Mouse (Mus musculus) layer of hippocampus, adult 11-12 months (tissue): ENCODE data around the gene Rchy1.
"Not testable (repeated sequence)": the region's sequence is repeated elsewhere in the genome, so short reads cannot be mapped to it uniquely, and the experiment has no call there.

Source experiments
- DNase-seq: peaks from one replicate; pipeline ENCODE4 v3.0.0; 2022; ENCODE audit warnings: low spot score

Gene Rchy1

DNA sequence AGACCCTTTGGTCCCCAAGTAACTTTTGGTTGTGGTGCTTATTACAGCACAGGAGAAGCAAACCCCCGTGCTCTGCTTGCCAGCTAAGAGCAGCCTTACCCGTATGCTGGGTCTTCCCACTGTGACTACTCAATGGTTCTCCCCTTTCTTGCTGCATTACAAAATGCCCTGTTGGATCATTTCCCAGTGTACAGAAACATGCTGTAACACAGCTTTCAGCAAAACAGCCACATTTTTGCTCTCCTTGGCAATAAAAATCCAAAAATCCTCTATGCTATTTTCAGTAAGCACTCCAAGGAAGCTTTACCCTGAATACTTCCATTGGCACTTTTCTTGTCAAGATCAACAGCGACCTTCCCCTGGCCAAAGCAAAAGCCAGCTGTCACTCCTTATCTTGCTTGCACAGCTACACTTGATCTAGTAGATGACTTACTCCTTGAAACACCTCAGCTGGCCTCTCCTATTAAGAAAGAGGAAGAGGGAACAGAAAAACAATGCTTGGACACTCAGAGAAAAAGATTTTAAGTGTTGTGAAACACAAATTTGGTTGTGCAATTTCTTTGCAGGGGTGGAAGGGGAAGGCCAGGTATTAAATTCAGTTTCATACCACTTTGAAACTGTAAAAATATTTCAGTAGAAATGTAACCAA, 2.1 kb downstream of the Rchy1 start:
- peak; percentile 37 for DNase-seq

DNA sequence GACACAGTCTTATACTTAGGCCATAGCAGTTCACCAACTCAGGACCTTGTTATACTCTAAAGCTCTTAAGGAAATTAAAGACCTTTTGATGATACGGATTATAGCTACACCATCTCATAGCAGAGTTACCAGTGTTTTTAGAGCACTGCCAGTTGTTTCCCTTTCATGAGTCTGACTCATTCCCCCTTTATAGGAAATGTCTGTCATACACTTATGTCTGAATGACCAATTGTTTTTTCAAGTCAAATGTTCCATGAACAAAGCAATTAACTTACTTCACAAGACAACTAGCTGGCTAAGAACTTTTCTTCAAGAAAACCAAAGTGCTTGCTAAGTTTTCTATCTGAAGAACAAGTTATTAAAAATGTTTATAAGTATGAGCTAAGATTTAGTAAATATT, 2.9 kb downstream of the Rchy1 start:
- no peak for DNase-seq

DNA sequence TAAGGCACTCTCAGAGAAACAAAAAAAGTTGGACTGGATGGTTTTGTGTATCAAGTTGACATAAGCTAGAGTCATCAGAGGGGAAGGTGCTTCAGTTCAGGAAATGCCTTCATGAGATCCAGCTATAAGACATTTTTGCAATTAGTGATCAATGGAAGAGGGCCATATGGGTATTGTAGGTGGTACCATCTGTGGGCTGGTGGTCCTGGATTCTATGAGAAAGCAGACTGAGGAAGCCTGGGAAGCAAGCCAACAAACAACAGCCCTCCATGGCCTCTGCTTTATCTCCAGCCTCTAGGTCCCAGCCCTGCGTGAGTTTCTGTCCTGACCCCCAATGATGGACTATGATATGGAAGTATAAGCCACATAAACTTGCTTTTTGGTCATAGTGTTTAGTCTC, 3.8 kb downstream of the Rchy1 start:
- peak; percentile 57 for DNase-seq

DNA sequence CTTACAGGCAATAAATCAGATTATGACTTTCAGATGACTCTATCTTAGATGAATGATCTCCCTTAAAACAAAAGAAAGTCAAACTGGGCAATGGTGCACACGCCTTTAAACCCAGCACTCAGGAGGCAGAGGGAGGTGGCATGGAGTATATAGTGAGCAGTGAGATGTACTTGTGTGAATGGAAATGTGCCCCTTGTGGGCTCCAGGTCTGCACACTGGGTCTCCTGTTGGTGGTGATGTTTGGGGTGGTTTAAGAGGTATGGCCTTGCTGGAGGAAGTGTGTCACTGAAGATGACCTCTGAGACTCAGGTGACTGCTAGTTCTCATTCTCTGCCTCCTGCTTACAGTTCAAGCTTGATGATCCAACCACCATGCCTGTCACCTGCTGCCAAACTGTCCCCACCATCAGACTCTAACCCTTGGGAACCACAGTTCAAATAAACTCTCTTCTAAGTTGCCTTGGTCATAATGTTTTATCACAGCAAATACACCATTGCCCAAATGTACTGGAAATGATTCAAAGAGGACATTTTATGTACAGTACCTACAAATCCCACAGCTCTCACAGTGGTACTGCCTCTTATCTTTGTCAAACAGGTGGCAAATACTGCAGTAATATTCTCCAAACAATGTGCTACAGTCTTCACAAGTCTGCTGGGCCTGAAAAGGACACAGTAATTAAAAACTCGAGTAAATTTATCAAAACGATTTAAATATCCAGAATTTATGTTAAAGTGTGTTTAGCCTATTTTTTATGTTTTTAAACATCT, 5.7 kb downstream of the Rchy1 start:
- DNase-seq = no peak

DNA sequence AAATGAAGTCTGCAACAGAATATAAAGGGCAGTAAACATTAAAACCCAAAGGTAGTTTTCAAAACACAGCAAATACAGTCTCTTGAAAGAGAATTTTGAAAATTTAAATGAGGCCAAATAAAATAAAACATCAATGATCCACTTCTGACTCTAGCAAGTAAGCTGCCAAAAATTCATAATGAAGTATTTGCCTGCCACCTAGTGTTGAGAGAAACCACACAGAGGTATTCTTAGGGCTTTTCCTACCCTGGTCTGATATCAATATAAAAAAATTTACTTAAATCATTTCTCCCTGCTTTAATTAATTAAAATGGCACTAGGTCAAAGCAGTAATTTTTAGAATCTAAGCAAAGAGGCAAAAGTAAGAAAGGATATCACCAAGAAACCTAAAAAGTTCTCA, 11.5 kb downstream of the Rchy1 start:
- no peak for DNase-seq

DNA sequence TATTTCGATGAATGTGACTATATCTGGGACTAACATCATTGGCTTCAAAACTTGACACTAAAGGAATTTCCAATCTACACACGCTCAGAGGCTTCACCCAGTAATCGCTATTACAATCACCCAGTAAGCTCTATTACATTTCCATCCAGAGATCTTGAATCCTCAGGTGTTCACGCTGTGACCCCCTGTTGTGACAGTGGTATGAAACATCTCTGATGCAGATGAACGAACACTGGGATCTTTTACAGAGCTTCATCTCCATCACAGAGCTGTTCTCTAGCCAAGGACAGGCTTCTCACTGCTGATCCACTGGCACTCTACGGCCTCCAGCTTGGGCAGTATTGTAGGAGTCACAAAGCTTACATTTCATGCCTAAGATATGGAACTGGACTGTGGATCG, 13.4 kb downstream of the Rchy1 start:
- no peak for DNase-seq

DNA sequence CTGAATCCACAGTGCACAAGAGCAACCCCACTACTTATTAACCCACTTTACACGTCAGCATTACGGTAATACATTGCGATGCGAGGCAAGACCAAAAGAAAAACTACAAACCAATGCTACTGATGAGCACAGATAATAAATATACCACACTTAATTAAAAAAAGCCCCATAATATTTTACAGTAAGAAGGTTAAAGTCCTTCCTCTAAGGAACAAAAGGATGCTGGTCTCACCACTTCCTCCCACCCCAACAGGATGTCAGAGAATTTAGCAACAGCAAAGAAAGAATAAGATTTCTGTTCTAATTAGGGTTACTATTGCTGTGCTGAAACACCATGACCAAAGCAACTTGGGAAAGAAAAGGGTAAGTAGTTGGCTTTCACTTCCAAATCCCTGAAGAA, 15.9 kb downstream of the Rchy1 start:
- DNase-seq = no peak

DNA sequence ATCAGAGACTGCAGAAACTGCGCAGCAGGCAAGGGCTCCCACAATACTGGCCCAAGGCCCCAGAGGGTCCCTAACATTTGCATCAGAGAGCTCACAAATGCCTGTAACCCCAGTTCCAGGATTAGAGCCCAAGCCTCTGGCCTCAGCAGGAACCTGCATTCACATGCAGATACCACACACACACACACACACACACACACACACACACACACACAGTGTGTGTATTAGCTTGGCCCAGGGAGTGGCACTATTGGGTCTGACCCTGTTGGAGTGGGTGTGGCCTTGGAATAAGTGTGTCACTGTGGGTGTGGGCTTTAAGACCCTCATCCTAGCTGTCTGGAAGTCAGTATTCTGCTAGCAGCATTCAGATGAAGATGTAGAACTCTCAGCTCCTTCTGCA, 17.3 kb downstream of the Rchy1 start:
- DNase-seq = not testable (repeated sequence)

DNA sequence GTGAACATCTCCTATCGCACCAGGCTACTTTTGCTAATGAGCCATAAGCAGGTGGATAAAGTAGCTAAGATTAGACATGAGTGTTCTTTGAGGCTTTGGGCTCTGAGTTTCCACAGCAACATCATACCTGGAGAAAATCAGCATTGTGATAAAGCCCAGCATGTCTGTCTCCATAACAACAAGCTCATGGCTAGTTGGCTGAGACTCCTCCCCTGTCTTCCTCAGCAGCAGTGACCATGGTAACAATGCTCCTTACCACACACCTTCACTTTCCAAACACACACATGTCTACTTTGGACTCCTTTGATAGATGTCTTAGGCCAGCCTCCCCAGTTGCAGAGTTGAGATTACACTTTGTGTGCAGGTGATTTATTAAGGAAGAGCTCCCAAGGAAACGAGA, 49.6 kb downstream of the Rchy1 start:
- DNase-seq = no peak

DNA sequence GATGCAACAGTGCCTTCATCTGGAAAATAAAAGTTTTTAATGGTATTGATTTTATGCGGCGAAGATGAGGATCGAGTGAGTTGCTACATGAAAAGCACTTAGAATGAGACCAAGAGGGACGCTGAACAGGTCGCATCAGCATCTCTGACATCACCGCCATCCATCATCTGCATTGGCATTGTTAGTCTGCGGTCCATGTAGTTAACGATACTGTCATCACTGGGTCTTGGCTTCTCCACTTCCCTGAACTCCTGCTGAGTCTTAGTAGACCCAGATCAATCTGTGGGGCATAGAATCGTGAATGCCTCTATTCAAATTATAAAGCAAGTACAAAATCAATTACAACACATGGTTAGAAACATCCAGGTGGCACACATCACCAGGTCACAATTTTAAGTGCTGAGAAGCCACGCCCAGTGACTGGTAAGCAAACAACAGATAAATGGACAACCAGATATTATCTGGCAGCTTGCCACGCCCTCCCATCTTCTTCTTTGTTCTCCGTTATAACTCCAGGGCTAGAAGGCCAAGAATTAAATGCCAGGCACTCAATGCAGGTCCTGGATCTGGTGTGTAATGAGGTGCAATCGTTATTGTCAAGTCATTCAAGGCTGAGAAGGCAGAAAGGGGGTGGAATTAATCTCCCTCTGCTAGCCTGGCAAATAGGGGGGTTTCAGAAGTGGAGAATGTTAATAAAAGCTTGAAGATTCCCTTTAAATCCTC, 51.3 kb downstream of the Rchy1 start:
- DNase-seq = no peak

DNA sequence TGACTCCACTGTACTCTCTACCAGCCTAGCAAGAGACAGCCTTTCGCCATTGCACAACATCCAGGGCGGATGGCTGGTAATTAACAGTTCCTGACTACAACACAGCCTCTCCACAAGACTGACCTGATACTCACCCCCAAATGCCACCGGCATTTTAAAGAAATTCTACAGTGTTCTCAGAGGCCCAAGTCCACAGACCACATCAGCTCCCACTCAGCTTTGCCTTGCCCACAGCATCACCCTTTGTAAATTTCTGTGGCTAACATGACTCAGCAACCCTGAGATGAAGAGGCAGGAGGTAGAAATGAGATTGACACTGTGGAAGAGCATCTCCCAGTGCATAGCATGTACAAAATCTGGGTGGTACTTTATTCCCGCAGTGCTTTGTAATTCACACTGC, 52.3 kb downstream of the Rchy1 start:
- DNase-seq = no peak

DNA sequence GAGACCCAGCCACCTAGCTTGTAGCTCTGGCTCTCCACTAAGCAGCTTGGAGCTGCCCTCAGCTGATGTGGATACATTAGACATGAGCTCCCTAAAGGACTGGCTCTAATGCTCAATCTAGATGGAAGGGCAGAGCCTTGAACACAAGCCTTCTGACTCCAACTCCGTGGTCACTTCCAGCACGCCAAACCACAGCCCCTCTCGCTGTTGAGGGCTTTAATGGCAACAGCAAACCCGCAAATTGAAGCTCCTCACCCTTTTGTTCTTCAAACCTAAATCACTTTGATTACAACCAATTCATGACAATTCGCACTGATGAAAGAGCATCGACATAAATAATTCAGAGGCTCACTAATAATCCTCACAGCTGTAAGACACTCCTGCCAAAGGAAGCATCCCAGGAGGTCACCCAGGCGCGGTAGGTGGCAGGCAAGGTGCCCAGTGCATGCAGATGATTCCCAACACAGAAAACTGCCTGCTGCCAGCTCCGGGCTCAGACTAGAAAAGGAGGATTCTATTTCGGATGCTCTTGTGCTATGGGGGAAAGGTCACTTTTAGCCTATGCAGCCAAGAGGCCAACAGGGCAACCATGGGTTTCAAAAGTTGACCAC, 53.8 kb downstream of the Rchy1 start:
- no peak for DNase-seq
